8 mouse cellular contexts compared by ENCODE assay signal in the genomic region with DNA sequence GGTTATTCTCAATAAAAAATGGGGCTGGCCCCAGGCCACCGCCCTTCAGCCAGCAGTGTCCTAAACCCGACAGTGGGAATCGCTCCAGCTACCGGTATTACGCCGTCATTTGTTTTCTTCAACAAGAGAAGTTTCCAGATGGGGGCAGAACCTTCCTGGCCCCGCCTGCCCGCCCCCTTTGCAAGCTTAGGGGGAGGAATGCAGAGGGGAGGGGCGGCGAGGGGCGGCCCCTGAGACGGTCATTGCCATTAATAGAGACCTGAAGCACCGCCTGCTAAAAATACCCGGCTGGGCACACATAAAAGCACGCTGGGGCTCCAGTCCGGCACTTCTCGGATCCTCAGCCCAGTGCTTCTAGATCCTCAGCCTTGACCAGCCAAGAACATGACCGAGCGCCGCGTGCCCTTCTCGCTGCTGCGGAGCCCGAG. TPM values are rescaled to one million over a fixed set of nuclear protein-coding genes. Genes with fewer than 3 reads are reported as not detected.
A peak's percentile ranks its signal among the peaks of the same experiment; 100 is the strongest.
DNase-seq lines count a peak whose midpoint lies in the region; ATAC-seq and TF ChIP-seq lines count a peak whose summit lies in the region.

Hspb1 (plus strand) TSS at position 245 of the 428 bp plus-strand sequence.

- TF ChIP-seq CTCF in bone marrow macrophage, adult 2 months (IDR thresholded peaks at IDR 0.05; ENCODE audit: low read depth, low read length), result no peak

- no peak within 1 kb of the TSS for H3K27ac ChIP-seq in bone marrow macrophage, adult 2 months (ENCODE audit: insufficient read depth, low read depth, low read length)
- no peak within 1 kb of the TSS for H3K27ac ChIP-seq in intestine, embryonic 14.5 days (ENCODE audit: low read depth)
- H3K27ac ChIP-seq in liver, embryonic 12.5 days, result no peak within 1 kb of the TSS
- no peak within 1 kb of the TSS for H3K27ac ChIP-seq in neural tube, embryonic 12.5 days

- no peaks in the 10 kb centered on the region for H3K9me3 ChIP-seq in intestine, embryonic 14.5 days (ENCODE audit: control insufficient read depth, low read length)
- no peaks in the 10 kb centered on the region for H3K9me3 ChIP-seq in liver, embryonic 12.5 days (replicated peaks)
- H3K9me3 ChIP-seq in neural tube, embryonic 12.5 days, result no peaks in the 10 kb centered on the region

- H3K27me3 ChIP-seq in intestine, embryonic 14.5 days (replicated peaks; ENCODE audit: control insufficient read depth, insufficient read depth, low read length), result peaks cover 9% of the 10 kb centered on the region; the same call in 1 of the 2 replicates
- H3K27me3 ChIP-seq in liver, embryonic 12.5 days (replicated peaks), result peaks cover 84% of the 10 kb centered on the region
- peaks cover 46% of the 10 kb centered on the region for H3K27me3 ChIP-seq in neural tube, embryonic 12.5 days (replicated peaks)

- peak; percentile 54; the same call in 1 of the 2 replicates for ATAC-seq in intestine, embryonic 14.5 days (replicated peaks; ENCODE audit: low FRiP score, low TSS enrichment, low read depth)
- no peak for ATAC-seq in liver, embryonic 12.5 days
- peak; percentile 21; the same call in 1 of the 2 replicates for ATAC-seq in neural tube, embryonic 12.5 days (ENCODE audit: low FRiP score, low read depth)
- ATAC-seq in erythroid progenitor cell, adult 5-6 weeks (replicated peaks; ENCODE audit: low FRiP score, poor library complexity, severe bottlenecking), result no peak

- WGBS in intestine, embryonic 14.5 days, result under 1% methylated on average over 24 of the region's 24 CpGs
- 3% methylated on average over 24 of the region's 24 CpGs for WGBS in liver, embryonic 12.5 days (ENCODE audit: insufficient replicate concordance)
- under 1% methylated on average over 24 of the region's 24 CpGs for WGBS in neural tube, embryonic 12.5 days

- H3K4me2 ChIP-seq in intestine, embryonic 14.5 days (ENCODE audit: low read length), result peak within 1 kb of the TSS; percentile 57
- H3K4me2 ChIP-seq in liver, embryonic 12.5 days, result peak within 1 kb of the TSS; percentile 50
- peak within 1 kb of the TSS; percentile 58 for H3K4me2 ChIP-seq in neural tube, embryonic 12.5 days (replicated peaks)

- no peaks in the 10 kb centered on the region for H3K4me1 ChIP-seq in bone marrow macrophage, adult 2 months (ENCODE audit: control insufficient read depth, insufficient read depth, low read length)
- peaks cover 9% of the 10 kb centered on the region; the same call in 1 of the 2 replicates for H3K4me1 ChIP-seq in intestine, embryonic 14.5 days (replicated peaks; ENCODE audit: control insufficient read depth, insufficient read depth, low read length)
- no peaks in the 10 kb centered on the region; the same call in 1 of the 2 replicates for H3K4me1 ChIP-seq in liver, embryonic 12.5 days
- H3K4me1 ChIP-seq in neural tube, embryonic 12.5 days, result peaks cover 13% of the 10 kb centered on the region; the same call in 1 of the 2 replicates

- H3K36me3 ChIP-seq in intestine, embryonic 14.5 days (ENCODE audit: control insufficient read depth, insufficient read depth, low read length), result no peaks in the 10 kb centered on the region
- no peaks in the 10 kb centered on the region for H3K36me3 ChIP-seq in liver, embryonic 12.5 days
- H3K36me3 ChIP-seq in neural tube, embryonic 12.5 days, result no peaks in the 10 kb centered on the region

- H3K9ac ChIP-seq in intestine, embryonic 14.5 days (ENCODE audit: low read length), result peak within 1 kb of the TSS; percentile 4; the same call in 1 of the 2 replicates
- no peak within 1 kb of the TSS for H3K9ac ChIP-seq in liver, embryonic 12.5 days
- H3K9ac ChIP-seq in neural tube, embryonic 12.5 days, result peak within 1 kb of the TSS; percentile 38; the same call in 1 of the 2 replicates

- TF ChIP-seq POLR2A in bone marrow macrophage, adult 2 months (IDR thresholded peaks at IDR 0.05; ENCODE audit: borderline replicate concordance, low read depth, low read length), result no peak

- peak; percentile 35 for DNase-seq in cerebellum, adult 9-11 months
- DNase-seq in cerebellum, adult 18-20 months, result no peak
- peak; percentile 85 to 86 for DNase-seq in gastrocnemius, postnatal 36 days
- DNase-seq in intestine, embryonic 14.5 days (ENCODE audit: low spot score), result peak; percentile 75

- H3K4me3 ChIP-seq in bone marrow macrophage, adult 2 months (ENCODE audit: insufficient read depth, low read length), result peak within 1 kb of the TSS; percentile 19
- H3K4me3 ChIP-seq in intestine, embryonic 14.5 days (ENCODE audit: low read depth, low read length), result peak within 1 kb of the TSS; percentile 33
- H3K4me3 ChIP-seq in liver, embryonic 12.5 days, result peak within 1 kb of the TSS; percentile 29
- H3K4me3 ChIP-seq in neural tube, embryonic 12.5 days, result peak within 1 kb of the TSS; percentile 21; the same call in 1 of the 2 replicates

- intact Hi-C loops in gastrocnemius, postnatal 36 days (cut with DNase I), result no loop called here

RNA-seq across cellular contexts. Expression of gene Hspb1, which starts in this region (rescaled TPM):
- 0.80 and 1.8 TPM in 2 replicates for polyA plus RNA-seq in bone marrow macrophage, adult 2 months (2012; ENCODE audit: insufficient read depth, insufficient read length, missing spikeins)
- total RNA-seq in gastrocnemius, postnatal 36 days (2021), result 100 to 1,000 TPM; 269 to 277 TPM
- 79.9 and 81.7 TPM in 2 replicates for polyA plus RNA-seq in intestine, embryonic 14.5 days (2014; fragmentation: Nextera tagmentation; extraction: Ambion mirVana)
- 7.4 TPM in 2 replicates for polyA plus RNA-seq in liver, embryonic 12.5 days (2016; fragmentation: Nextera tagmentation; extraction: Ambion mirVana)
- 22.3 and 26.5 TPM in 2 replicates for polyA plus RNA-seq in neural tube, embryonic 12.5 days (2016; fragmentation: Nextera tagmentation; extraction: Ambion mirVana)
- not detected in 2 replicates for total RNA-seq in erythroid progenitor cell, adult 5-6 weeks (2015; ENCODE audit: low replicate concordance)
- not detected in 2 replicates for total RNA-seq in erythroid progenitor cell, adult 5-6 weeks (2017; ENCODE audit: low replicate concordance)

Comparison
In these comparisons a context has a peak if more than half of its experiments do, and no peak if none do; other contexts are left out.
1. RNA of gene Hspb1 (total RNA-seq): 269 to 277 TPM in gastrocnemius, postnatal 36 days; not detected in erythroid progenitor cell, adult 5-6 weeks; every median in the first group is over 100 times any median in the second.
2. DNase-seq: peak in cerebellum, adult 9-11 months (single experiment), gastrocnemius, postnatal 36 days (2 of 2) and intestine, embryonic 14.5 days (single experiment); none in cerebellum, adult 18-20 months (0 of 2).
3. ATAC-seq: peak in intestine, embryonic 14.5 days (single experiment) and neural tube, embryonic 12.5 days (single experiment); none in liver, embryonic 12.5 days (single experiment) and erythroid progenitor cell, adult 5-6 weeks (single experiment).
4. Peak in every context shown above with its lines, with median percentiles within 50 percentile points of each other: H3K4me3 ChIP-seq and H3K4me2 ChIP-seq.